Mouse (Mus musculus): Measurements from ENCODE around the gene Fbxo17.

- TF ChIP-seq CTCF (IDR thresholded peaks at IDR 0.05; ENCODE audit: low read depth) (no peak), EP300 (IDR thresholded peaks at IDR 0.05; ENCODE audit: low read depth) (no peak)
Measured at GRCm38 (mm10) chr7:28714667-28715066, 1.9 kb upstream of the Fbxo17 start.
